Mouse (Mus musculus): Measurements from ENCODE around the gene Exoc2. TPM values are rescaled to one million over a fixed set of nuclear protein-coding genes. Genes with fewer than 3 reads are reported as not detected.
A peak's percentile ranks its signal among the peaks of the same experiment; 100 is the strongest.

Exoc2 gene
- polyA plus RNA-seq, 1 experiment from 2014 or later = 12.7 TPM

- Histone ChIP-seq H3K27me3 (ENCODE audit: control insufficient read depth, insufficient read depth, low read length) (no peaks in the 10 kb centered on the region), H3K4me1 (replicated peaks; ENCODE audit: control insufficient read depth, insufficient read depth) (0 out of 2 replicates have a peak, but pooled peaks cover 4% of the 10 kb centered on the region), H3K36me3 (ENCODE audit: control insufficient read depth, insufficient read depth, low read length) (no peaks in the 10 kb centered on the region), H3K27ac (replicated peaks) (0 out of 2 replicates have a peak overlapping the region, but pooled peaks have one; percentile 35), H3K9ac (ENCODE audit: low read length) (no peak overlapping the region), H3K4me2 (replicated peaks; ENCODE audit: low read depth) (0 out of 2 replicates have a peak overlapping the region, but pooled peaks have one; percentile 9), H3K4me3 (ENCODE audit: low read depth, low read length) (no peak overlapping the region), H3K9me3 (ENCODE audit: control insufficient read depth, low read length) (no peaks in the 10 kb centered on the region)
- TF ChIP-seq CTCF (IDR thresholded peaks at IDR 0.05; ENCODE audit: low read depth) = no peak
- no peak for TF ChIP-seq EP300 (optimal IDR thresholded peaks at IDR 0.05)
- DNase-seq (ENCODE audit: low spot score) (no peak), ATAC-seq (ENCODE audit: low FRiP score, low TSS enrichment) (peak; percentile 79)
- WGBS = 23% methylated on average over 10 of the region's 10 CpGs
These were observed 7.4 kb downstream of the Exoc2 start for GRCm38 (mm10) chr13:30966507-30966911.

- Histone ChIP-seq H3K27ac (replicated peaks) (no peak overlapping the region), H3K9me3 (ENCODE audit: control insufficient read depth, low read length) (no peaks in the 10 kb centered on the region), H3K4me1 (replicated peaks; ENCODE audit: control insufficient read depth, insufficient read depth) (0 out of 2 replicates have a peak, but pooled peaks cover 2% of the 10 kb centered on the region), H3K27me3 (ENCODE audit: control insufficient read depth, insufficient read depth, low read length) (no peaks in the 10 kb centered on the region), H3K4me3 (ENCODE audit: low read depth, low read length) (no peak overlapping the region), H3K4me2 (replicated peaks; ENCODE audit: low read depth) (no peak overlapping the region), H3K9ac (ENCODE audit: low read length) (no peak overlapping the region), H3K36me3 (ENCODE audit: control insufficient read depth, insufficient read depth, low read length) (peaks cover 4% of the 10 kb centered on the region; the same call in 1 of the 2 replicates)
- TF ChIP-seq CTCF (IDR thresholded peaks at IDR 0.05; ENCODE audit: low read depth) (no peak), EP300 (optimal IDR thresholded peaks at IDR 0.05) (no peak)
- no peak for ATAC-seq (ENCODE audit: low FRiP score, low TSS enrichment)
- WGBS = 52% methylated on average over 2 of the region's 2 CpGs
- no peak for DNase-seq (ENCODE audit: low spot score)
These were observed 12.0 kb downstream of the Exoc2 start for GRCm38 (mm10) chr13:30961932-30962331.

- Histone ChIP-seq H3K9ac (ENCODE audit: low read length) (no peak overlapping the region), H3K4me1 (replicated peaks; ENCODE audit: control insufficient read depth, insufficient read depth) (no peaks in the 10 kb centered on the region), H3K4me2 (replicated peaks; ENCODE audit: low read depth) (no peak overlapping the region), H3K9me3 (ENCODE audit: control insufficient read depth, low read length) (no peaks in the 10 kb centered on the region), H3K27me3 (ENCODE audit: control insufficient read depth, insufficient read depth, low read length) (no peaks in the 10 kb centered on the region), H3K4me3 (ENCODE audit: low read depth, low read length) (no peak overlapping the region), H3K27ac (replicated peaks) (no peak overlapping the region), H3K36me3 (ENCODE audit: control insufficient read depth, insufficient read depth, low read length) (peaks cover 4% of the 10 kb centered on the region; the same call in 1 of the 2 replicates)
- ATAC-seq (ENCODE audit: low FRiP score, low TSS enrichment) (no peak), DNase-seq (ENCODE audit: low spot score) (no peak)
- WGBS = 88% methylated on average over 2 of the region's 2 CpGs
- TF ChIP-seq EP300 (optimal IDR thresholded peaks at IDR 0.05) = no peak
- TF ChIP-seq CTCF (IDR thresholded peaks at IDR 0.05; ENCODE audit: low read depth) = no peak
These were observed 13.2 kb downstream of the Exoc2 start for GRCm38 (mm10) chr13:30960714-30961113.

- DNase-seq (ENCODE audit: low spot score) = no peak
- H3K9me3 ChIP-seq (ENCODE audit: control insufficient read depth, low read length) = no peaks in the 10 kb centered on the region
- TF ChIP-seq CTCF (IDR thresholded peaks at IDR 0.05; ENCODE audit: low read depth) (no peak), EP300 (optimal IDR thresholded peaks at IDR 0.05) (no peak)
- ATAC-seq (ENCODE audit: low FRiP score, low TSS enrichment) = no peak
- H3K4me3 ChIP-seq (ENCODE audit: low read depth, low read length) = no peak overlapping the region
- no peaks in the 10 kb centered on the region for H3K4me1 ChIP-seq (replicated peaks; ENCODE audit: control insufficient read depth, insufficient read depth)
- no peak overlapping the region for H3K4me2 ChIP-seq (replicated peaks; ENCODE audit: low read depth)
- no peaks in the 10 kb centered on the region for H3K27me3 ChIP-seq (ENCODE audit: control insufficient read depth, insufficient read depth, low read length)
- no peak overlapping the region for H3K27ac ChIP-seq (replicated peaks)
- 14% methylated on average over 1 of the region's 1 CpGs for WGBS
- no peaks in the 10 kb centered on the region for H3K36me3 ChIP-seq (ENCODE audit: control insufficient read depth, insufficient read depth, low read length)
- H3K9ac ChIP-seq (ENCODE audit: low read length) = no peak overlapping the region
These were observed 20.3 kb downstream of the Exoc2 start for GRCm38 (mm10) chr13:30953580-30953979.

GRCm38 (mm10) chr13:30952044-30952443, 21.8 kb downstream of the Exoc2 start:
- Histone ChIP-seq H3K27ac (replicated peaks) (no peak overlapping the region), H3K4me2 (replicated peaks; ENCODE audit: low read depth) (no peak overlapping the region), H3K27me3 (ENCODE audit: control insufficient read depth, insufficient read depth, low read length) (no peaks in the 10 kb centered on the region), H3K36me3 (ENCODE audit: control insufficient read depth, insufficient read depth, low read length) (no peaks in the 10 kb centered on the region), H3K4me3 (ENCODE audit: low read depth, low read length) (no peak overlapping the region), H3K4me1 (replicated peaks; ENCODE audit: control insufficient read depth, insufficient read depth) (peaks cover 4% of the 10 kb centered on the region; the same call in 1 of the 2 replicates), H3K9me3 (ENCODE audit: control insufficient read depth, low read length) (no peaks in the 10 kb centered on the region), H3K9ac (ENCODE audit: low read length) (no peak overlapping the region)
- no peak for TF ChIP-seq CTCF (IDR thresholded peaks at IDR 0.05; ENCODE audit: low read depth)
- no peak for TF ChIP-seq EP300 (optimal IDR thresholded peaks at IDR 0.05)
- ATAC-seq (ENCODE audit: low FRiP score, low TSS enrichment) (no peak), DNase-seq (ENCODE audit: low spot score) (no peak)
- WGBS = 92% methylated on average over 2 of the region's 2 CpGs

- H3K9me3 ChIP-seq (ENCODE audit: control insufficient read depth, low read length) = no peaks in the 10 kb centered on the region
- no peaks in the 10 kb centered on the region for H3K27me3 ChIP-seq (ENCODE audit: control insufficient read depth, insufficient read depth, low read length)
- no peak overlapping the region for H3K9ac ChIP-seq (ENCODE audit: low read length)
- ATAC-seq (ENCODE audit: low FRiP score, low TSS enrichment) (no peak), DNase-seq (ENCODE audit: low spot score) (no peak)
- no peak overlapping the region for H3K4me2 ChIP-seq (replicated peaks; ENCODE audit: low read depth)
- WGBS = 90% methylated on average over 9 of the region's 9 CpGs
- H3K36me3 ChIP-seq (ENCODE audit: control insufficient read depth, insufficient read depth, low read length) = no peaks in the 10 kb centered on the region
- peaks cover 4% of the 10 kb centered on the region; the same call in 1 of the 2 replicates for H3K4me1 ChIP-seq (replicated peaks; ENCODE audit: control insufficient read depth, insufficient read depth)
- TF ChIP-seq CTCF (IDR thresholded peaks at IDR 0.05; ENCODE audit: low read depth) (no peak), EP300 (optimal IDR thresholded peaks at IDR 0.05) (no peak)
- H3K27ac ChIP-seq (replicated peaks) = no peak overlapping the region
- no peak overlapping the region for H3K4me3 ChIP-seq (ENCODE audit: low read depth, low read length)
These were observed 24.7 kb downstream of the Exoc2 start for GRCm38 (mm10) chr13:30949181-30949580.
